8 mouse cellular contexts compared by ENCODE assay signal in the genomic region with DNA sequence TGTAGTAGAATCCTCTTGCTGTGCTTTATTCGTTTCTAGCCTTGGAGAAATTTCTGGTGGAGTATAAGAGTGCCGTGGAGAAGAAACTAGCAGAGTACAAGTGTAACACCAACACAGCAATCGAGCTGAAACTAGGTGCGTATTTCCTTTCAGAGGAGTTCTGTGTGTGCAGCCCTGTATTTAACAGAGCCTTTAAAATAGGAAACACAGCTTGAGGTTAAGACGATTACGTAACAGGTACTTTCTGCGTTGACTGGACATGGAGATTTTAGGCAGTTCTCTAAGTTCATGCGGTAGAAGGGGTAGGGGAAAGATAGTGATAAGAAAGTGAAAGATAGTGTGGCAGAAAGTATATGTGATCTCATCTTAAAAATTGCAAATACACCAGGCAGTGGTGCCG. TPM values are rescaled to one million over a fixed set of nuclear protein-coding genes. Genes with fewer than 3 reads are reported as not detected.
DNase-seq lines count a peak whose midpoint lies in the region; ATAC-seq lines count a peak whose summit lies in the region.

No protein-coding gene starts in this region.

- H3K27ac ChIP-seq in heart, embryonic 10.5 days = peak overlapping the region; percentile 93
- no peak overlapping the region for H3K27ac ChIP-seq in hindbrain, embryonic 12.5 days
- no peak overlapping the region for H3K27ac ChIP-seq in midbrain, embryonic 12.5 days (replicated peaks)

- ATAC-seq in hindbrain, embryonic 12.5 days (ENCODE audit: low FRiP score) = no peak
- ATAC-seq in midbrain, embryonic 12.5 days (ENCODE audit: low FRiP score, low read depth) = no peak

- peaks cover 33% of the 10 kb centered on the region for H3K36me3 ChIP-seq in heart, embryonic 10.5 days
- peaks cover 16% of the 10 kb centered on the region for H3K36me3 ChIP-seq in hindbrain, embryonic 12.5 days
- H3K36me3 ChIP-seq in midbrain, embryonic 12.5 days = peaks cover 23% of the 10 kb centered on the region

- peak overlapping the region; percentile 74 for H3K4me2 ChIP-seq in hindbrain, embryonic 12.5 days (replicated peaks)
- H3K4me2 ChIP-seq in midbrain, embryonic 12.5 days (replicated peaks) = peak overlapping the region; percentile 86

- H3K4me3 ChIP-seq in heart, embryonic 10.5 days = peak overlapping the region; percentile 96
- H3K4me3 ChIP-seq in hindbrain, embryonic 12.5 days = peak overlapping the region; percentile 92
- peak overlapping the region; percentile 92 for H3K4me3 ChIP-seq in midbrain, embryonic 12.5 days

- peaks cover 5% of the 10 kb centered on the region for H3K4me1 ChIP-seq in heart, embryonic 10.5 days
- H3K4me1 ChIP-seq in hindbrain, embryonic 12.5 days = peaks cover 7% of the 10 kb centered on the region
- peaks cover 14% of the 10 kb centered on the region for H3K4me1 ChIP-seq in midbrain, embryonic 12.5 days

- no peak for DNase-seq in heart, embryonic 10.5 days (ENCODE audit: low spot score)
- no peak for DNase-seq in heart, adult 11 months
- DNase-seq in MEL-GATA-1-ER (ENCODE audit: extremely low read depth, low read depth) = peak; percentile 54
- DNase-seq in embryo, embryonic 9.5 days (ENCODE audit: extremely low spot score) = no peak
- no peak for DNase-seq in embryo, embryonic 10 days (ENCODE audit: low spot score)
- no peak for DNase-seq in thymus, postnatal 10 days (ENCODE audit: low spot score in 2 of 2)

- H3K9me3 ChIP-seq in heart, embryonic 10.5 days = no peaks in the 10 kb centered on the region
- H3K9me3 ChIP-seq in hindbrain, embryonic 12.5 days (replicated peaks) = no peaks in the 10 kb centered on the region
- H3K9me3 ChIP-seq in midbrain, embryonic 12.5 days = no peaks in the 10 kb centered on the region

- WGBS in heart, embryonic 10.5 days = 61% methylated on average over 9 of the region's 9 CpGs
- WGBS in hindbrain, embryonic 12.5 days = 69% methylated on average over 9 of the region's 9 CpGs
- WGBS in midbrain, embryonic 12.5 days = 70% methylated on average over 9 of the region's 9 CpGs

- peak overlapping the region; percentile 88 for H3K9ac ChIP-seq in hindbrain, embryonic 12.5 days
- peak overlapping the region; percentile 80 for H3K9ac ChIP-seq in midbrain, embryonic 12.5 days (replicated peaks)

- no peaks in the 10 kb centered on the region for H3K27me3 ChIP-seq in heart, embryonic 10.5 days (ENCODE audit: insufficient read depth, poor library complexity, severe bottlenecking)
- H3K27me3 ChIP-seq in hindbrain, embryonic 12.5 days = no peaks in the 10 kb centered on the region
- no peaks in the 10 kb centered on the region for H3K27me3 ChIP-seq in midbrain, embryonic 12.5 days

RNA-seq across cellular contexts. Expression of a gene that starts 1.1 kb away (rescaled TPM):
- polyA plus RNA-seq in heart, embryonic 10.5 days (2016; fragmentation: Nextera tagmentation; extraction: Ambion mirVana) = 161 and 182 TPM in 2 replicates
- polyA plus RNA-seq in hindbrain, embryonic 12.5 days (2016; fragmentation: Nextera tagmentation; extraction: Ambion mirVana) = 94.2 and 94.9 TPM in 2 replicates
- polyA plus RNA-seq in midbrain, embryonic 12.5 days (2016; fragmentation: Nextera tagmentation; extraction: Ambion mirVana) = 131 and 137 TPM in 2 replicates

RNA-seq across cellular contexts. Expression of a gene that starts 22.3 kb away (rescaled TPM):
- 47.0 and 86.1 TPM in 2 replicates for polyA plus RNA-seq in heart, embryonic 10.5 days (2016; fragmentation: Nextera tagmentation; extraction: Ambion mirVana)
- polyA plus RNA-seq in hindbrain, embryonic 12.5 days (2016; fragmentation: Nextera tagmentation; extraction: Ambion mirVana) = 48.8 and 54.1 TPM in 2 replicates
- polyA plus RNA-seq in midbrain, embryonic 12.5 days (2016; fragmentation: Nextera tagmentation; extraction: Ambion mirVana) = 44.5 and 45.1 TPM in 2 replicates
